Mouse (Mus musculus) heart, postnatal 0 days (tissue): ENCODE results near the gene Cd244a.

Source experiments
- CTCF ChIP-seq: IDR thresholded peaks from 2 replicates; pipeline ENCODE4 v1.5.1; 2016; ENCODE audit warnings: antibody characterized with exemption, control low read depth, low read depth
- EP300 ChIP-seq: IDR thresholded peaks from 2 replicates; pipeline ENCODE4 v1.6.1; 2016; ENCODE audit warnings: antibody characterized with exemption, low read depth

- TF ChIP-seq CTCF (no peak), EP300 (no peak)
These were observed 9.4 kb downstream of the Cd244a start for GRCm38 (mm10) chr1:171568436-171568835.
